Mouse (Mus musculus) cerebral cortex, adult 2 months (tissue): ENCODE data around the gene Arpc1b.

ENCODE experiments used
- WGBS: fragments of 180-500 bp; shearing (Covaris S2); methylation state at CpG from one replicate; pipeline ENCODE4 v1.1.7; 2018; 5-methylcytosine and 5-hydroxymethylcytosine counted together

Arpc1b gene

DNA sequence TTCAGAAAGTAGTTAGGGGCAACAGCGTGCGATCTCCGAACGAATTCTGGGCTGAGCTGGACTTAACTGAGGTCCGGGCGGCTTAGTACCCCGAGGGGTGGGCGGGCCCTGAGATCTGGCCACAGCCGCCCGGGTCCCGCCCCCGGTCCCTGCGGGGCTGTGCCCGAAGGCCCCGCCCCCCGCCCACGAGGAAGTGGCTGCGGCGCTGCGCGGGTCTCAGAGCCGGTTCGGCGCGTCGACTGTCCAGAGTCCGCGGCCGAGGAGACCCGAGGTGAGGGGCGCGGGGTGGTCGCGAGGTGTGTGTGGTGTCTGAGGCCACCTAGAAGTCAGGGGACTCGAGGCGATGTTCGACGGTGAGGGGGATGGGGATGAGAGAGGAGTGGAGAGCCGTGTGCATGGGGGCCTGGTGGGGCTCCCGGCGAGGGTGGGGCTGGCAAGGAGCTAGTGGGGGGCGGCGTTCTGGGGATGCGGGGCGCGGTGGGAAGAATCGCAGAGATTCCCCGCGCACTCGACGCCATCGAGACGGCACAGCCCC is at the start of gene Arpc1b:
Gene Arpc1b (plus strand): TSS at position 145 of the 535 bp plus-strand sequence.
- WGBS = under 1% methylated on average over 53 of the region's 53 CpGs

DNA sequence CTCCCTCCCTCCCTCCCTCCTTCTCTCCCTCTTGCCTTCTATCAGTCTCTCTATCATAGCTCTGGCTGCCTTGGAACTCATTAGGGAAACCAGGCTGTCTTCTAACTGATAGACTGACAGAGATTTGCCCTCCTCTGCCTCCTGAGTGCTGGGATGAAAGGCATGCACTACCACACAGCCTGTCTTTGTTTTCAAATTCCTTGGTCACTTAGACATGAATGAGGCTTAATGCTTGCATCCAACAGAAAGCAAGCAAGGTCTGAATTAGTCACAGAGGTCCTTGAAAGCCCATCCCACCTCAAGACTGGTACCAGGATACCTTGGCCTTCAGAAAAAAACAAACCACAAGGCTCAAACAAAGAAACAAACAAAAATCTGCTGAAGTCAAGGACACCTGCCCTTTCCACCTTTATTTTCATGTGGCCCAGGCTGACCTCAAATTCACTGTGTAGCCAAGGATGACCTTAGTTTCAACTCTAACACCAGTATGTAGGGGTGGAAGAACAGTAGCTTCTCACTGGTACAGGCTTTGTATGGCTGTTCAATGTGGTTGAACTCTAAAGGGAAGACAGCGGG is 49.2 kb upstream of the Arpc1b start:
- WGBS = 94% methylated on average over 1 of the region's 1 CpGs

DNA sequence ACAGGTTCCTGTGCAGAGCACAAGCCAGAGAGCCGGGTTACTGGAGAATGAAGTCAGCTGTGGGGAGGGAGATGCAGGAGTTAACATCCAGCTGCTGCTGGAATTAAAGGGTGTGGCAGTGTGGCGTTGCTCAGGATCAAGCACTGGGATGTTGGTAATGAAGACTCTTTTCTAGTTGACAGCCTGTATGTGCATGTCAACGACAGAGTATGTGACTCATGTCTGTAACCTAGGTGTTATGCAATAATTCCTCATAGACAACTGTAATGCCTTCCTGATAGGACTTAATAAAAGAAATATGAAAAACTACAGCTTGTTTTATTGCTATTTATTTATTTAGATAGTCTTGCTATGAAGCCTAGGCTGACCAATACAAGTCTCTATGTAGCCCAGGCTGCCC is 45.2 kb upstream of the Arpc1b start:
- WGBS = 57% methylated on average over 3 of the region's 3 CpGs

DNA sequence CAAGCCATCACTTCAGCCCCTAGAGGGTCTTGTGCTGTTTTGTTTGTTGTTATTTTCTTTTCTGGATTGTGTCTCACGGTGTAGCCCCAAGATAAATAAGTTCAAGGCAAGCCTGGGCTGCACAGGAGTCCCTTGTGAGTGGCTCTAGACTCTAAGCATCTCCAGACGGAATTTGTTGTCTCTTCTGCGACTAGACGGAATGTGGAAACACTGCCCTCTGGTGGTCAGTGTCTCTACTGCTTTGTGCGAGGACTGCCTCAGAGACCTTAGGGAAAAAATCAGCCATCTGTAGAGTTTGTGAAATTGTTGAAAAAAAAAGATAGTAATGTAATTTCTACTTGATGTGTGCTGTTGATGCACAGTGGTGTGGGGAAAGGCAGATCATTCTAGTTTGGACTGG is 44.3 kb upstream of the Arpc1b start:
- under 1% methylated on average over 5 of the region's 5 CpGs for WGBS

DNA sequence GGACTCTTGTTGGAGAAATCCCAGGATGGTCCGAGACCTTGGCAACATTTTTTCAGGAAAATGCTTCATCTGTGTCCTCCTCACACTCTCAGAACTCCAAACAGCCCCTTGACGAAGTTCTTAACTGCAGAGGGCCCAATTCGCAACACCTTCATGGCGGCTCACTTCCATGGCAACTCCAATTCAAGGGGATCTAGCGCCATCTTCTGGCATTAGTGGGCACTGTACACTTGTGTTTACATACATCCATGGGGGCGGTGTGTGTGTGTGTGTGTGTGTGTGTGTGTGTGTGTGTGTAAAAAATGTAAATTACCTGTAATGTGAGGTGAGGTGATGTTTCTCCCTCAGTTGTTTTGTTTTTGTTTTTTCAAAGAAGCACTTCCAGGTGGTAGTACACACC is 42.7 kb upstream of the Arpc1b start:
- 59% methylated on average over 6 of the region's 6 CpGs for WGBS

DNA sequence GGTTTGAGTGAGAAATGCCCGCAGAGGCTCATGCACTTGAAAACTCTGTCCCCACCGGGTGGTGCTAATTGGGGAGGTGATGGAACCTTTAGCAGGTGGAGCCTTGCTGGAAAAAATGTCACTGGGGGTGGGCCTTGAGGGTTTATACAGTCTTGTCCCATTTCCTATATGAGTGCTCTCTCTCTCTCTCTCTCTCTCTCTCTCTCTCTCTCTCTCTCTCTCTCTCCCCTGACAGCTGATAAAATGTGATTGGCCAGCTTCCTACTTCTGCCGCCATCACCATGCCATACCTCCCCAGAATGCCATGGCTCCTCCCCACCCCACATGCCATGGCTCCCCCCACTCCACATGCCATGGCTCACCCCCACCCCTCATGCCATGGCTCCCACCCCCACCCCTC is 38.9 kb upstream of the Arpc1b start:
- 74% methylated on average over 3 of the region's 3 CpGs for WGBS

DNA sequence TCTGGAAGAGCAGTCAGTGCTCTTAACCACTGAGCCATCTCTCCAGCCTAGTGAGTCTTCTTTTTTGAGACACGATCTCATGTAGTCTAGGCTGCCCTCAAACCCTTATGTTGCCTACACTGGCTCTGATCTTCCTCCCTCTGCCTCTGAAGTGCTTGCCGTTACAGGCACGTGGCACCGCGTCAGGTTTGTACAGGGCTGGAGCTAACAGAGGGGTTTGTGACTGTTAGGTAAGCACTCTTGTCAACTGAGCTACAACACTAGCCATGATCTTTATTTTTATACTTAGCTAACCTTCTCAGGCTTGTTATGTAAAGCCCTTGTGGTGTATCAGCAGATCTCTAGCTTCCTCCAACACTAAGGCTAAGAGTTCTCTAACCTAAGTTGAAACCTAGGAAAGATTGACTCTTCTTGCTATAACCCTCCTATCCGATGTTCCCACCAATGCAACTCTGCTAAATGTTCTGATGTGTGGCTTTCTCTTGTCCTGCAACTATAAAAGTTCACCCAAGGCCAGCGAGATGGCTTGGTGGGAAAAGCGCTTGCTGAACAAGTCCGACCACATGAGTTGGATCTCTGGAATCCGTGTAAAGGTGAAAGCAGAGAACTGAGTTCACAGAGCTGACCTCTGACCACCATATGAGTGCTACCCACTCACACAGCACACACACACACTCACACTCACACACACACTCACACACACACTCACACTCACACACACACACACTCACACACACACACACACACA is 32.0 kb upstream of the Arpc1b start:
- 86% methylated on average over 10 of the region's 10 CpGs for WGBS

DNA sequence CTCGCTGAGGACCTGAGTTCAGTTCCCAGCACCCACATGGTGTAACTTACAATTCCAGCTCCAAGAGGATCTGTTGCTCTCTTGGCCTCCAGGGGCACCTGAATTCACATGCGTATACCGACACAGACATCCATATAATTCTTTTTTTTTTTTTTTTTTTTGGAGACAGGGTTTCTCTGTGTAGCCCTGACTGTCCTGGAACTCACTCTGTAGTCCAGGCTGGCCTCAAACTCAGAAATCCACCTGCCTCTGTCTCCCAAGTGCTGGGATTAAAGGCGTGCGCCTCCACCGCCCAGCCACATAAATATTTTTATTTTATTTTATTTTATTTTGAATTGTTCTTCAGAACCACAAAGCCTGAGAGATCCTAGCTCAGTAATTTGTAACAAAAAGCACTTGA is 30.8 kb upstream of the Arpc1b start:
- WGBS = 53% methylated on average over 6 of the region's 6 CpGs

DNA sequence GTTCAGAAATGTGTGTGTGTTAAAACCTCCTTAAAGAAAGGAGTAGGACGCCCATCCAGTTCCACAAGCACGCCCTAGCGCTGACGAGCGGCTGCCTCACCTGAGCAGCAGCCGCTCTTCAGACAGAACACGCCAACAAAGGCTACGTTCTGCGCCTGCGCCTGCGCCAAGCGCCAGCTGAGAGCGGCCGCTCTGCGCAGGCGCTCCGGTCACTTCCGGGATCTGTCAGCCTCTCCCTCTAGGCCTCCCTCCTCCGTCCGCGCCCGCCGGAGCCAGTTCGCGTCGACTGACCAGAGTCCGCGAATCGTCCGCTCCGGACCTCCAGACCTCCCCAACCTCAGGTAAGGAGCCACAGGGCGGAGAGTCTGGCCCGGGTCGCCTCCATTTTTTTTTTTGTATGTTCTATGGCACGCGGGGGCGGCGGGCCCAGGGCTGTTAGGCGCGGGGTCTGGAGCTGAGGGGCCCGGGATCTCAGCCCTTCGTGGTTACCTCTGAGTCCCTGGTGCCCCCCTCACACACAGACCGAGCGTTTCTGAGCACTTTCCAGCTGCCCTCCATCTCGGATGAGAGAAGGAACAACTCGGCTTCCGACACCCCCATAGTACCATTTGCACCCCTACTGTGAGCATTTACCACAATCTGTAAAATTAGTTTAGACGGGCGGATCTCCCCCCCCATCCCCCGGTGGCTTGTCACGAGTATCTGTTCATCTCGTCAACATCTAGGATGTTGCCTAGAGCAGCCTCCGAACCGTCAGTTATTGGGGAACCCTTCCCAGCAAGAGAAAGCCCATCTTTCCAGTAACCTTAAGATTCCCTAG is 30.2 kb upstream of the Arpc1b start, which contains the start of the genes Arpc1a and Kpna7:
Gene Arpc1a (plus strand): TSS at position 199 of the 820 bp plus-strand sequence.
Gene Kpna7 (minus strand): TSS at position 399 of the 820 bp plus-strand sequence.
- under 1% methylated on average over 54 of the region's 54 CpGs for WGBS

DNA sequence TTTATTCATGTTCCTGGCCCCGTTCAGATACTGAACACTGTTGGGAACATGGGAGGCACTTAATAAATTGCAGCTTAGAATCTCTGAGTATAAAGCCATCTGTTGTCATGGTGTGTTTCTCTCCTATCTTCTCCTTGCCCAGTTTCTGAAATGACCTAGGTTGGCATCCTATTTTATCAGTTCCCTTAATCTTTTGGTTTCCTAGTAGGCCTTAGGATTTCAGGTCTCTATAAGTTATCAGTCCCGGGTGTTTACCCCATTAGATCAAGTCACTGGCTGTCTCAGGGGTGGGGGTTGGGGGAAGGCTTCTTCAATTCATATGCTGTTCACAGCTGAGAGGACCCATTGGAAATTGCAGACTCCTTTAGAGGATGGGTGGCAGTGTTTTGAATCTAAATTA is 29.2 kb upstream of the Arpc1b start:
- WGBS = 57% methylated on average over 2 of the region's 2 CpGs

DNA sequence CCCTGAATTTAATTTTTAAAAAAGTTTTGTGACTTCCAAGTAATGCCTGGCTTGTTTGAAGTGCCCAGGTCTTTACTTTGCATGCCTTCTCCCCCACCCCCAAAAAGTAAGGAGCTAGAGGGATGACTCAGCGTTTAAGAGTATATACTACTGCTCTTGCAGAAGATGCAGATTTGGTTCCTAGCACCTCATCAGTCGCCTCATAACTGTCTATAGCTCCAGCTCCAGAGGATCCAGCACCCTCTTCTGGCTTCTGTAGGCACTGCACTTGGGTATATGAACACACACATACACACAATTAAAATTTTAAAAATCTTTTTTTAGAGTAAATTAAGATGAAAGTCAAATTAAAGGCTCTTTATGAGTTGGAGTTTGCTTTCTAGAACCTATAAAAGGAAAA is 25.8 kb upstream of the Arpc1b start:
- 99% methylated on average over 2 of the region's 2 CpGs for WGBS

DNA sequence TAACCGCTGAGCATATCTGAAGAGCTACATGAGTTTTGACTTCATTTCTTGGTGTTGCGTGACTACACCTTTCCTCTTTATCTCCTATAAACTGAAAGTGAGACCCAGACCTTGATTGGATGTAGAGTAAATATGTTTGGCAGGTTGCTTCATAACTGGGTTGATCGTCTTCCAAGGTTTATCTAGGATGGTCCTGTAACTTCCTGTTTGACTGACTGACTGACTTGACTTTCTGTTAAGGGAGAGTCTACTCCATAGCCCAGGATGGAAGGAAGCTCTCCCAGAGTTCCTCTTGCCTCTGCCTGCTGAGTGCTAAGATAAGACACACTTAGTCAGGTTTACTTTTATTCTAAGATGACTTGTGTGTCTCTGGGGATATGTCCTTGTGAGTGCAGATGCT is 24.1 kb upstream of the Arpc1b start:
- 82% methylated on average over 3 of the region's 3 CpGs for WGBS

DNA sequence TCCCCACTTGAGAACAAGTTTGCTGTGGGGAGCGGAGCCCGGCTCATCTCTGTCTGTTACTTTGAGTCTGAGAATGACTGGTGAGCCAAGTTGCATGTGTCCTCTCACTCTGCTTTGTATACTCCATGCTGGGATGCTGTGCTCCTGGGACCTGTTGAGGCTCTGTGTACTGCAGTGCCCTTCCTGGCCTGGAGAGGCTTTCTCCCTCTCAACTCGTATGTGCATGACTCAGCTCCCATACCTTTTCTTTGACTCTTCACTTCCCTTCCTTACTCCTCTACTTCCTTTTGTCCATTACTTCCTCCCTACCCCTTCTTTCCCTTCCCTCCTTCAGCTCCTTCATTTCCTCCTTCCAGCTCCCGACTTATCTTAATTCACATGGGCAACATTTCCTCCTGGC is 17.8 kb upstream of the Arpc1b start:
- WGBS = 84% methylated on average over 4 of the region's 4 CpGs

DNA sequence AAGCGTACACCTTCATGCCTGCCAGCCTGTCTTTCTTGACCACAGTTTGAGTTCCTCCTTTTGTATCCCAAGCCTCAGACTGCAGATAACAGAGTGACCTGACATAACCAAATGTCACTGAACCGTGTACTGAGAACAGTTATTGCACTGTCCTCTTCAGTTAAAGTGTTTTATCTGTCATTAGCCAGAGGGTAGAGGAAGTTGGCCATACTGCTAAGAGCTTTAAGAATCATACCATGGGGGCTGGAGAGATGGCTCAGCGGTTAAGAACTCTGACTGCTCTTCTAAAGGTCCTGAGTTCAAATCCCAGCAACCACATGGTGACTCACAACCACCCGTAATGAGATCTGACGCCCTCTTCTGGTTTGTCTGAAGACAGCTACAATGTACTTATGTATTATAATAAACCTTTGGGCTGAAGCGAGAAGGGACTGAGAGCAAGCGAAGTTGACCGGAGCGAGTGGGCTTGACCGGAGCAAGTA is 15.6 kb upstream of the Arpc1b start:
- WGBS = 90% methylated on average over 10 of the region's 10 CpGs

DNA sequence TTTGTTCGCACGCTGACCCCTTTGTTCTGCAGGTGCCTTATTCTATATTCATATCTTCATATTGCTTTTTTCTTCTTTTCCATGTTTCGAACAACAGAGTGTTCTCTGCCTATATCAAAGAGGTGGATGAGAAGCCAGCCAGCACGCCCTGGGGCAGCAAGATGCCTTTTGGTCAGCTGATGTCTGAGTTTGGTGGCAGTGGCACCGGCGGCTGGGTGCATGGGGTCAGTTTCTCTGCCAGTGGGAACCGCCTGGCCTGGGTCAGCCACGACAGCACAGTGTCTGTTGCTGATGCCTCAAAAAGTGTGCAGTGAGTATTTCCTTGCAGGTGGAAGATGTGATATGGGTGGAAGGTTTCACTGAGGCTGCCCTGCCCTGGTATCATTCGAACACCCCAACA is 13.1 kb upstream of the Arpc1b start:
- 97% methylated on average over 9 of the region's 9 CpGs for WGBS

DNA sequence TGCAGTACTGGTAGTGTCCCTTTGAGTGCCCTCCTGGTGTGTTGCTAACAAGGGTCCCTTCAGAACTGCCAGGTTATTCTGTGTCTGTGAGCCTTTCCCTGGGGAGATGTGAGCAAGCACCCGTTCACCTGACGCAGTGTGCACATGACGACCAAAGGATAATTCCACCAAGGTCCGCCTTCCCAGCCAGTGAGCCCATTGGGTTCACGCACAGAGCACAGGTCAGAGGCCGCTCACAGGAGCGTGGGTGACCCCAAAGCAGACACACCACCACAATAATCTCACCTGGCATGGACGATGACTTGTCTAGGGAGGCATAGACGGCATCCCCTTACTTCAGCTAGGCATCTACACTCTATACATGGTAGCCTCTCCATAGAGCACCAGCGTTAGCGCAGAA is 12.6 kb upstream of the Arpc1b start:
- 98% methylated on average over 11 of the region's 11 CpGs for WGBS

DNA sequence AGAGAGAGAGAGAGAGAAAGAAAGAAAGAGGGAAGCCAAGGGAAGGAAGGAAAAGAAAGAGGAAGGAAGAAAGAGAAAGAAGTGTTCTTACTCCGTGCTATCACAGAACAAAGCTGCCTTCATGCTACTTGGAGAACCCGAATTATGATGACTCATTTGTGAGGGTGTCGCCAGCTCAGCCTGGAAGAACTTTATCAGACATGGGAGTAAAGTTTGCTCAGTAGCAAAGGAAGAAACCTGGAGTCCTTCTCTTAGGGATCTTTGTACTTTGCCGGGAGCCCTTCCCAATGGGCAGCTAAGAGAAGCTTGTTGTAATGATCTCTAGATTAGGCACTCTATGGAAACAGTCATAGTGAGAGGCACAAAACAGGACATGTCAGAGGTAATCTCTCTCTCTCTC is 11.3 kb upstream of the Arpc1b start:
- WGBS = 45% methylated on average over 4 of the region's 4 CpGs

DNA sequence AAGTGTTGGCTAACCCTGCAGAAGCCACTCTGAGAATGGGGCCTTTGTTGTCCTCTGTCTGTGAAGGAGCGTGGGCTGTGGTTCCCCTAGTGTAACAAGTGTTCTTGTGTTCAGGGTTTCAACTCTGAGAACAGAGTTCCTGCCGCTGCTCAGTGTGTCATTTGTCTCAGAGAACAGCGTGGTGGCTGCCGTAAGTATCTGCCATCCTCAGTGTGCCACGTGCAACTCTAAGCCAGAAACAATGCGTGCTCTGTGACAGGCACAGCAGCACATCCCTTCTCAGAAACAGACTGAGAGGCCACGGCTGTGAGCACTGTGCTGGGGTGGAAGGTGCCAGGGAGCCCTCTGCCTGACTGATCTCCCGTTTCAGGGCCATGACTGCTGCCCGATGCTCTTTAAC is 9.7 kb upstream of the Arpc1b start:
- WGBS = 59% methylated on average over 9 of the region's 9 CpGs

DNA sequence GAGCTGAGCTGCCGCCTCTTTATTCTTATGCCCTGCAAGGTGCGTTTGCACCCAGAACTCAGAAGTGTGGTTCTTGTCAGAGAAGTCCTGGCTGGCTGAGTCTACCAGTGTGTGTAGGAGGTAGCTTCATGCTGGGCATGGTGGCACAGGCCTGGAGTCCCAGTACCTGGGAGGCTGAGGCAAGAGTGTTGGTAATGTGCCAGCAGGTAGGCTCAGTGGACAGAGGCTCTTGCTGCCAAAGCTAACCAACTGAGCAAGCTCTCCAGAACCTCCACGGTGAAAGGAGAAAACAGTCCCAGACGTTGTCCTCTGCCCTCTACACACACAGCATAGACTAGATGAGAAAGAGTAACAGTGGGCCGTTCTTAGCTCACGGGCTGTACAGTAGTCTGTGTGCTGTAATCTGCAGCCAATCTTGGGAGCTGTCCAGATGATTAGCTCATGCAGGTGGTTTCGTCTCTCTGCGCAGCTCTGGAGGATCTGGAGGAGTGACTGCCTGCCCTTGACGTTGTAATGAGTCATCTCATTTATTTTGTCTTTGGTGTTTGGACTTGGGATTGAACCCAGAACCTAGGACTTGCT is 8.2 kb upstream of the Arpc1b start:
- 64% methylated on average over 9 of the region's 9 CpGs for WGBS

DNA sequence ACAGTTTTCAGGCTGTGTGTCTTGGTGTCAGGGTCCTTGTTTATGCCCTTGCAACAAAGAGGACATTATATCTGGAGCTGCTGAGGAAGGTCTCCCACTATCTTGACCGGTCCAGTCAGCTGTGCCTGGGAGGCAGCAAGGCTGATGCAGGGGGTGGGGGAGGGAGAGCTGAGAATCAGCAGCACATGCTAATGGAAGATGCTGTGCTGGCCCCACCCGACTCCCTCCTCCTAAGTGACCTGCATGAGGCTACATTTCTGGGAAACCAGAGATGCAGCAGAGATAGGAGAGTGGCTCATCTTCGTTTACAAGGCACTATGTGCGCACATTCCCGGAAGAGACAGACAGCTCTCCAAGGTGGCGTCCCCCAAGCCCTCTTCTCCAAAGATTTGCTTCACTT is 3.6 kb upstream of the Arpc1b start:
- 84% methylated on average over 6 of the region's 6 CpGs for WGBS

DNA sequence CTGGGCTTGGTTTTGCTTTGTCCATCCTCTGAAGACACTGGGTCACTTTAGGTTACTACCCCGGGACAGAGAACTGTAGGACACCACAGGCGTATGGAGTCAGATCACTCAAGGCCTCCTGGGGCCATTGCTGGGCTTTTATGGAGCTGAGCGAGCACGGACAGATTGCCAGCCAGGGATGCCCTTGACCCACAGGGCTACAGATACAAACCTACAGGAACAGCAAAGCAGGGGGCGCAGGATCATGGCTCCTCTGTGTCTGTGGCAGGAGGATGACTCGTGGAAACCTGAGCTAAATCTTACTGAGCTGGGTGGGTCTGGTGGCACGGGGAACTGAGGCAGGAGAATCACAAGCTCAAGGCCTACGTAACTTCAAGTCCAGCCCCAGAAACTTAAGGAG is 1.4 kb upstream of the Arpc1b start:
- WGBS = 88% methylated on average over 8 of the region's 8 CpGs

DNA sequence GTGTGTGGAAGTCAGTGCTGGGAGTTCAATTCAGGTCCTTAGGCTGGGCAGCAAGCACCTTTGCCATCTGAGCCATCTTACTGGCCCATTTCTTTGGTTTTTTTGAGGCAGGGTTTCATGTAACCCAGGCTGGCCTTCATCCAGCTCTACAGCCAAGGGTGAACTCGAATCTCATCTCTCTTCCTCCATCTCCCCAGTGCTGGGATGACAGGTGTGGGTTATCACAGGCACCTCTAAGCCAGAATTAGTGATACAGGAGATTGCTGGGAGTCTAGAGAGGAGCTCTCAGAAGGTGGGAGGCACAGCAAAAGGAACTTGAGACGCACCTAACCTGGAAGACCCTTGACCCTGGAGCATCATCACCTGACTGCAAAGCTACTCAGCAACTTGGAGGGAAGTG is 599 bp upstream of the Arpc1b start:
- 52% methylated on average over 2 of the region's 2 CpGs for WGBS
